Mouse (Mus musculus) retina, postnatal 7 days (tissue): ENCODE results near the gene Rab25.

Source experiments
- DNase-seq: peaks from one replicate; pipeline ENCODE4 v3.0.0-alpha.2; 2012; ENCODE audit warnings: low read depth, low spot score

Rab25 gene

DNA sequence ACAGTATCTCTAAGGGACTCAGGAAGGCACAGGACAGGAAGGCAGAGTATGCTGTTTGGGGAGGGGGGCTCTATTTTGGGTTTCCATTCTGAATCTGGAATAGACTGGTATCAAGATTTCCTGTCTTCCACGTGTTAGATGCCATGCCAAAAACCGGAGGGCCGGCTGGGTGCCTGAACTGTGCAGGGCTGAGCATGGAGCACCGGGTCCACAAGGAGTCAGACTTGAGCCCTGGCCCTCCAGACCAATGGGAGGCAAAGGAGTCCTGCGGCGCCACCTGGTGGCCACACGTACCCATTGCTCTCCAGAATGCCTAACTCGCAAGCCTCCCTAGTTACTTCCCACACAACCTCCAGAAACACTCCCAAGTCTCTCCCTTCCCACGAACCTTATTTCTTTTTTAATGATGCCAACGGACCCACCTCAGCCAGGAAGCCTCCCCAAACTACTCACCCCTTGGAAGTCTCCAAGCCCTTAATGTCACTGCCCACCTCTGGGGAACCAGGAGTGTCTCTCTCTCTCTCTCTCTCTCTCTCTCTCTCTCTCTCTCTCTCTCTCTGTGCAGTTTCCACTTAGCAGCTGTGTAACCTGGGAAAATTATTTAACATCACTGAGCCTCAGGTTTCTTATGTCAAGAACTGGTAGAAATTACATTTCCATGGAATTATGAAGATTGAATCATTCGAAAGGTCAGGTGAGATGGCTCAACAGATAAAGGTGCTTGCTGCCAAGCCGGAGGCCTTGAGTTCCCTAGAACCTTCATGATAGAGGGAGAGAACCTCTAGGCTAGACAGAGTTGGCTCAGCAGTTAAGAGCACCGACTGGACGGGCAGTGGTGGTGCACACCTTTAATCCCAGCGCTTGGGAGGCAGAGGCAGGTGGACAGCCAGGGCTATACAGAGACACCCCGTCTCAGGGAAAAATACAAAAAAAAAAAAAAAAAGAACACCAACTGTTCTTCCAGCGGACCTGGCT lies 21.7 kb downstream of the Rab25 start:
- DNase-seq, result peak; percentile 82

DNA sequence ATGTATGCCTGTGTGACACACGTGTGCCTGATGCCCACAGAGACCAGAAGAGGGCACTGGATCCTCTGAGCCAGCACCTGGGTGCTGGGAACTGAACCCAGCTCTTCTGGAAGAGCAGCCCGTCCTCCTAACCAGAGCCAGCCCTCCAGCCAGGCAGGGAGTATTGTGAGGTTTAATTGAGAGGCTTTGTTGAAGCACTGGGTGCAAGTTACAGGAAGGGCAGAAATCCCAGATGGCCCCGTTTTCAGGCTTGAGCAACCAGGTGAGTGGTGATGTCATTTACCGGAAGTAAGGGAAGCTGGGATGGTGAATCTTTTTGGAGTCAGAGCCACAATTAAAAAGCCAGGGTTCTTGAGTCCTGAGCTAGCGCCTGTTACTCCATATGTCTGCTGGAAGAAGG lies 23.1 kb downstream of the Rab25 start:
- DNase-seq, result no peak

DNA sequence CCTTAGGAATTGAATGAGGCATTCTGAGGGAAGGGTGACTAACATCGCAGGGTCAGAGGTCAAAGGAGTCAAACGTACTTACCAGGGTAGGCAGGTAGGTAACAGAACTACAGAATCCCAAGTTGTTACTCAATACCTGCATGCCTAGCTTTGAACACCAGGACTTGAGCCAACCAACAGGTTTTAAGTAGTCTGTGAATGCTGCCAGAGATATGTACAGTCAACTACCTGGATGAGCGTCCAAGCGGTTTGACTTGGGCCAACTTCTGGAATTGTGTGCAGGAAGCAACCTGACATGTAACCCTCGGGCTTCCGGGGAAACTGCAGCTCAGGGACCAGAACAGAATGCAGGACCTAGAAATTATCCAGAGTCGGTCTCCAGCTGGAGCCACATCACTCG lies 25.1 kb downstream of the Rab25 start:
- DNase-seq, result no peak

DNA sequence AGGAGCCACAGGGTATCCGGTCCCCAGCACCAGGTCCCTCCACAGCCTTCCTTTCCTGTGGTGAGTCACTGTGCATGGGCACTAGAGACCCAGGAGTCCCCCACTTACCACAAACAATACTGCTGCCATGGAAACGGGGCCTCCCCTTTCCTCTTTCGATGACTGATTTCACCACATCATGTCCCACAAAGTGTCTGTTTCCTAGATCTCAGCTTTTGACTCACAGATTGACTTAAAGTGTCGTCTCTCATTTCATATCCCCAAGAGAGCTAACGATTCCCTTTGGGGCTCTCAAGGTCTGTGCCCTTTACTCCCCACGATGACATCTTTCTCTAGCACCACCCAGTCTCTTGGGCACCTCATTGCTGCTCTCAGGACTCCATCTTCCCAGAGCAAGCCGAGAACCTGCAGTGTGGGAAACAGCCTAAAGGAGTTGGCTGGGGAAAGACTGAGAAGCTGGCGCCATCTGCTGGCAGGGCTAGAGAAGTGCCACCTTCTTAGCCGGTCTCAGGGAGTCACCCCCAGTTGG lies 26.2 kb downstream of the Rab25 start:
- no peak for DNase-seq

DNA sequence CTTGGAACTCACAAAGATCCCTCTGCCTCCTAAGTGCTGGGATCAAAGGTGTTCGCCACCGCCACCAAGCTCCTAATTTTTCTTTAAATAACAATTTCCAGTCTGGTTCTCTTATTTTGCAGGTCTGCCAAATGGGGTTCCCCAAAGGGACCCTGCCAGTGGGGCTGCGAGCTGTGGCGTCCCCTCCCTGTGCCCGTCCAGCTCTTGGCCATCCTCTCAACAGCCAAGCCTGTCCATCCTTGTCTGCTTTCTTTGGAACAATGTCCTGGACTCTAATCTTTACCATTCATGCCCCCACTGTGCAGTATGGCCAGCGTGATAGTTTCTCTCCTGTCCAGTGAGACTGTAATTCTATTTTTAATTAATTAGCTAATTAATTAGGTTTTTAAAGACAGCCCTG lies 26.9 kb downstream of the Rab25 start:
- no peak for DNase-seq

DNA sequence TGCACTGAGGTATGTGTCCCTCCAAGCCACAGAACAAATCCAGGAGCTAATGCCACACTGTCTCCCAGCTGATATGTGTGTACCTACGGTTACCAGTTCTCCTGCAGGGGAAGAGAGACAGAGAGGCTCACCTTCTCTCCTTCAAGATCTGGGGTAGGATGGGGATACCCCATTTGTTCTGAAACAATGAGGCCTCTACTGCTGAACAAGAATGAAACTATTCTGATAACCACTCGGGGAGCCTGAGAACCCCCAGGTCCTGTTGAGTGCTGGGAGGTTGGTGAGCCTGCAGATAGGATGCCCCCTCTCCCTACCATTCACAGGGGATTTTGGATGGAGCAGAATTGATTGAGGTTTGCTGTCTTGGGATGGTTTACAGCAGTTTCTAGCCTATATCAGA lies 28.0 kb downstream of the Rab25 start:
- no peak for DNase-seq

DNA sequence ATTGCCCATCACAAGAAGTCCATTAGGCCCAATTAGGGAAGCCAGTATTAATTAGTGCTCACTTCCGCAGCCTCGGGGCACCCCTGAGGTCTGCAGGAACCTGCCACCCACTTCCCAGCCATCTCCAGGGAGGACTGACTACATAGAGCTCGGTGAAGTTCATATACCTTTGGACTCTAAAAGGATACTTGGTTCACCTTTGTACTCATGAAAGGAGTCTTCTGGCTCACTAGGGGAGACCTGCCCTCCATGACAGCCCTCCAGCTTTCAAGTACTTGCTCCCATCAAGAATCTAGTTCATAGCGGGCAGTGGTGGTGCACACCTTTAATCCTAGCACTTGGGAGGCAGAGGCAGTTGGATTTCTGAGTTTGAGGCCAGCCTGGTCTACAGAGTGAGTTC lies 29.7 kb downstream of the Rab25 start:
- DNase-seq, result no peak

DNA sequence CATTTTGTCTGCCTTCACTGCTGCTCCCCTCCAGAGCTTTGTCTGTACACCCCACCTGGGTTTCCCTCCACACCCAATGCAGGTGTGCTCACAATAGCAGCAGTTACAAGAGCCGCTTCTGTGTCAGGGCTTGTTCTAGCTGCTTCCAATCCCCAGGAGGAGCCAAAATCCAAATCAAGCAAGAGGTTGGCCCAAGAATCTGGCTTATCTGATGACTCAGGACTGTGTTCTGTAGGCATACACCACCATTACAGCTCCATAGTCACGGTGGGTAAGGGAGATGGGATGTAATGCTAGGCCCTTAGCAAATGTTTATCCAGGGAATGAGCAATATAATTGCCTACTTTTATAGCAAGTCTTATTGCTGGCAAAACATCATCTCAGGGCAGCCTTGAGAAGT lies 31.7 kb downstream of the Rab25 start:
- DNase-seq, result no peak

DNA sequence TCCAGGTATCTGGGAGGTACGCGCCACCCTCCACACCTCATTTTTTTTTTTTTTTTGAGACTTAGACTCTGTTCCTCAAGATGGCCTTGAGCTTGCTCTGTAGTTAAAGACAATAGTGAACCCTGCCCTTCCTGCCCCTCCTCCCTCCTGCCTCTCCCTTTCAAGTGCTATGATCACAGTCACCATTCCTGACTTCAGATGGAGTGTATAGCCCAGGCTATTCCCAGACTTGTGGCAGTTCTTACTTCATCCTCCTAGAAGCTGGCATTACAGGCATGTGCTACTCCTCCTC lies 33.1 kb downstream of the Rab25 start:
- DNase-seq, result no peak

DNA sequence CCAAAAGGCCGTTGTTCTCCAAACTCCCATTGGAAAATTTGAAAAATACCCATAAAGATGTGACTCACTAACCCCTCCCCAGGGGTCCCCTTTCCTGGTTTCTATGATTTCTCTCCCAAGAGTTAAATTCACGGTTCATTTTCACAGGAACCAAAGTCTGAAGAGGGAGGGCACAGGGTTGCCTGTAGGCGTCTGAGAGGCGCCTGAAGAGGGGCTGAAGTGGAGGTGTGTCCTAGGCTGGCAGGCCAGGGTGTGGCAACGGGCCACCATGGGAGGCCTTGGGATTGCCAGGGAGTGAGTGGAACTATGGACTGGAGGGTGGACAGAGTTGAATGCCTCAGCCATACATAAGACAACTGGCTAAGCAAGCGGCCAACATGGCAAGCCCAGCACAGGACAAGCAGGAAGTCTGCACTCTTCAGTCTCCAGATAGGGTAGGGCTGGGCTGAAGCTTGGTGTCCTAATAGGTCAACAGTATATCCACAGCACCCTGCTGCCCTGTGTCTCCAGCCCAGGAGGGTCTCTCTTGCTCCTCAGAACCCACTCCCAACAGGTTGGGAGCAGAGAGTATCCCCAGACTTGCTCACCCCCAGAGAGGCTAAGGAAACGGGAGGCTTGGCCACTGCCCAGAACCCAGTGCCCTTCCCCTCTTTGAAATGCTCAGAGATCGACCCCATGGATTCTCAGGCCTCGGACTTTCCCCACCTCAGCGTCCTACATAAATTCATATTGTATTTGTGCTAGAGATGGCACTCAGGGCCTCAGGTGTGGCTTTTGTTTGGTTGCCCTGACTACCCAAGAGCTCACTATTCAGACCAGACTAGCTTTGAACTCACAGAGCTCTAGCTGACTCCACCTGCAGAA lies 33.6 kb downstream of the Rab25 start:
- DNase-seq, result no peak

DNA sequence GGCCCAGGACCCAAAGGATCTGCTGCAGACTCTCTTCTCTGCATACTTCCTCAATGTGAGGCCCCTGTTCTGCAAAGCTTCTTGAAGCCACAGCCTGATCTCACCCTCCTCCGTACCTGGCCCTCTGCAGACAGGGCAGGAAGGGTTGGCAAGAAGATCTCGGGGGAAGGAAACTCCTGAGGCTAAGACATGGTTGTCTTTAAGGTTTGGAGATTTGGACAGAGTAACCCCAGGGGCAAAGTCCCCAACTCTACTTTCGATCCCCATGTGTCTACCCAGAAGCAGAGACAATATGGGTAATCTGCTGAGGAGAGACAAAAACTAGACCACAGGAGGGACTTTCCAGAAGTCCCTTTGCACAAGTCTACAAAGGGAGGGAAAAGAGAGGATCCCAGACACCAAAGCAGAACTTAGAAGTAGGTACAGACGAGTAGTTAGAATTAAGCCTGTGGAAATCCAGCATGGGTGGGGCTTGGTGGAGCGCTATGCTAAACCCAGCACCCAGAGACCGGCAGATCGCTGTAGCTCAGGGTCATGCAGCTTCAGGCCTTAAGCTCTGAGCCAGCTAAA lies 34.5 kb downstream of the Rab25 start:
- no peak for DNase-seq

DNA sequence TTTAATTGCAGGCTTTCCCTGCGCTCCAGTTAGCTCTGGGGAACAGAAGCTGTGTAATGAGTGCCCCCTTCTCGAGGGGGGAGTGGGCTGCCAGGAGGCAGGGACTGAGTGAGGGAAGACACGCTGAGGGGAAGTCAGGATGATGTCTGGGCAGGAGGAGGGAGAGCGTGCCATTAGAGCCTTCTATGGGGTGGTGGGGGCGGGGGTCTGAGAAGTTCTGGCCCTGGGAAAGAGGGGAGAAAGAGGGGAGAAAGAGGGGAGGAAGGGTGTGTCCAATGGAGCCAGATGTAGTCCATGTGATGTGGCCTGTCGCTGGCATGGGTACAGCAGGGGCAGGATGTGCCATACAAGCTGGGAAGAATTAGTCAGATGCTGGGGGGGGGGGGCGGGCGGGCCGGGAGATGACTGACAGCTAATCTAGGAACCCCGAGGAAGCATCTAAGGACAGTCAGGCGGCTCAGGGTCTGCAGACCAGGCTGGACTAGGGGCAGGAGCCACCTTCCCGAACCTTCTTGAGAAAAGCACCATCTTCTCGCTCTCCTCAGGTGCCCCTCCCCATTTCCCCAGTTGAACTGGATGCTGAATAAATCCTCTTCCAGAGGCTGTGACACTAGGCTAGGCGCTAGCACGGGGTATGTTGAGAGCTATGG lies 35.1 kb downstream of the Rab25 start:
- DNase-seq, result no peak

DNA sequence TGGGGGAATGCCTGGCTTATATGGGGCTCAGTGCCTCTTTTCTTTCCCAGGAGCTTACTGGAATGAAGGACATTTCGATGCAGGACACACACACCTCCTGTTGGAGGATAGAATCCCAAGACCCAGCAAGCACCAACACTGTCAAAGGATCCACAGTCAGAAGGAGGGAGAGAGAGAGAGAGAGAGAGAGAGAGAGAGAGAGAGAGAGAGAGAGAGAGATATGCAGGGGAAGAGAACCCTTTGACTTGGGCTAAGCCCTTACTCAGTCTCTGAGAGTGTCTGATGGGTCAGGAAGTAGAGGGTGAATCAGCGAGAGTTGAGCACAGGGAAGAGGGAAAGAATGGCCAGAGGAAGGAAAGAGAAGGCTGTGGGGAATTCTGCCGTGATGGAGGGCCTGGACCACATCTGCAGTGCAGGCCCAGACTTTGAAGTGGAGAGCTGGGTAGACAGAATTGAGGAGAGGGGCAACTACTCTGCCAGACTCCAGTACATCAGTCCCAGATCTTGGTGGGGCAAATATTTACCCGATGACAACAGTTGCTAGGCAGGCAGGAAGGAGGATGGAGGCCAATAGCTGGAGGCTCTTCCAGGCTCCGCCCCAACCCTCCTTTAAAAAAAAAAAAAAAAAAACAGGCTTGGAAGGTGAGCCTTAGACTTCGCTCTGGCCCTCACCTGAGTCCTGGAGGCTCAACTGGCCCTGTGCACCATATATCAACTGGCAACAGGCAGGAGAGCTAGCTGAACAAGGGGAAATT lies 35.8 kb downstream of the Rab25 start:
- no peak for DNase-seq

DNA sequence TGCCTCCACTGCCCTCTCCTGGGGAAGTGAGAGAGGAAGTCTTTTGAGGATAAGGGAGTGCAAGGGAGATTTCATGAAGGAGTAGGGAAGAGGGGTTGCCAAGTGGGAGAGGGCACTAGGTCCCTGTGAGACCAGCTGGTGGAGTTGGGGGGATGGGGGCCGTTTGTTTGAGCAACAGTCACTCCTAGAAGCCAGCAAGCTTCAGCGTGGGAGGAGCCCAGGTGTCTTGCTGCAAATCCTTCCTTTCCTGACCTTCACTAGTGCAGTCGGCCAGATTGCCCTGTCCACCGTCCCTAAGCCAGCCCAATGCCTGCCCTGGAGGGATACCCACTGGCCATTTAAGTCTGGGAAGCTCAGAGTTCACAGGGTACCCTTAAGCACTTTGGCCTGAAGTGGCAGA lies 36.5 kb downstream of the Rab25 start:
- no peak for DNase-seq

DNA sequence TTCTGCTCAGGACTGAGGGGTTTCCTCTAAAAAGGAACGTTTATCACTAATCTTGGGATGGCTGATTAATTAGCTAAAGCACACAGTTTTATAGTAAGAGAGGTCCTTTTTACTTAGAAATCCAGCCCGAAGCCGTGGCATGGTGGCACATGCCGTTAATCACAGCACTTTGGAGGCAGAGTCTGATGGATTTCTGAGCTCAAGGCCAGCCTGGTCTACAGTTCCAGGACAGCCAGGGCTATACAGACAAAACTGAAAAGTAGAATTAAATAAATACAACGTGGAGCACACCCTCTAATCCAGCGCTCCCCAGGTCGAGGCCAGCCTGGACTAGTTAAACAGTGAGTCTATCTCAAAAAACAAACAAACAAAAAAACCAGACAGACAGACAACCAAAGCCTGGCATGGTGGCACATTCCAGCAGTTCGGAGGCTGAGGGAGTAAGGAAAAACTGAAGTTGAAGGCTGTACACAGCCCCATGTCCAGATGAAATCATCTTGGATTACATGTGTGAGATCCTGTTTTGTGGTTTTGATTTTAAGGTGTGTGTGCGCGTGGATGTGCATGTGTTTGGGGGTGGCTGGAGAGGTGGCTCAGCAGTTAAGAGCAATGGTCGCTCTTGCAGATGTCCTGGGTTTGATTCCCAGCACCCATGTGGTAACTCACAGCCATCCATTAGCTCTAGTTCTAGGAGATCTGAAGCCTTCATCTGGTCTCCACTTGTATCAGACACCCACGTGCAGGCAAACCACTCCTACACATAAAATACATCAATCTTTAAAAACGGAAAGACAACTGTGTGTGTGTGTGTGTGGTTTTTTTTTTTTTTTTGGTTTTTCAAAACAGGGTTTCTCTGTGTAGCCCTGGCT lies 37.4 kb downstream of the Rab25 start:
- no peak for DNase-seq

DNA sequence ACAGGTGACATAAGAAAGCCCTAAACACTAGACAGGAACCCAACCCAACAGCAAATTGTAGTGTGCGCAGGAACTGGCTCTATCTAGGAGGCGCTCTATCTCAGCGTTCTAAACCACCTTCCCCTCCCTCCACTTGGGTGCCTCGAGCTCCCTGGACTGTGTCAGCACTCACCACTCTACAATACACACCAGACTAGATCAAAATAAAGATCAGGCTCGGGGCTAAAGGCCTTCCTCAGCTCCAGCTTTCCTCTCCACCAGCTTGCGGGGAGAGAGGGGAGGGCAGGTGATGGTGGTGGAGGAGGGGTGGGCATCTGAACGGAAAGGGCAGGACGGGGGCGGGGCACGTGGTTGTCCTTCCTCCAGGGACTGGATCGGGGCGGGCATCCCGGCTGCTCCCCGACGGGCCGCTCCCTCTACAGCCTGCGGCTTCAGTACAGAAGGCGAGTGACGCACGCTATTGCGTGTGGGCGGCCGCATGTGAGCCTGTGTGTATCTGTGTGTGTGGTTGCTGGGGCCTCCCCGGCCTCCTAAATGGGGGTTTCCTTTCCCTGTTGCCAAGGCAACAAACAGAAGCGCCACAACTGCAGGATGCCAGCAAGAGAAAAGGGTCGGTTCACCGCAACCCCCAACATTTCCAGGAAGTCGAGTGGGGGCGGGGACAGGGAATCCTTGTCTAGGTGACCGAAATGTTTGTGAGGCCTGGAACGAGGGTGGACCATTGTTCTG lies 38.2 kb downstream of the Rab25 start, which contains the start of gene Lmna:
Gene Lmna (minus strand): TSS at position 265 of the 729 bp plus-strand sequence.
- peak; percentile 62 for DNase-seq

DNA sequence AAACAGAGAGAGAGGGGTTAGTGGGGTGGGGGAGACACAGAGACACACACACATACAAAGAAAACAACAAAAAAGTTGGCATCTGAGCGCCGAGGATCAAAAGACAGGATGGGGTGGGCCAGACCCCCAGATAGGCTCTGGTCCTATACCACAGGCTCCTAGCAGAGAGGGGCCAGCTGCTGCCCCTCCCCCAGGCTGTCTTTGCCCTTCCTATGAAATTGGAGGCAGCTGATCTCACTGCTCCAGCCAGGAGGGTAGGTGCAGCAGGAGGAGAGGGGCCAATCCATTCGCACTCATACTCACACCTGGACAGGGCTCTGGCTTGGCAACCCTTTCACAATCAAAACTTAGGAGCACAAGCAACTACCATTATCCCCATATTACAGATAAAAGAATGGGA lies 38.9 kb downstream of the Rab25 start:
- DNase-seq, result no peak

DNA sequence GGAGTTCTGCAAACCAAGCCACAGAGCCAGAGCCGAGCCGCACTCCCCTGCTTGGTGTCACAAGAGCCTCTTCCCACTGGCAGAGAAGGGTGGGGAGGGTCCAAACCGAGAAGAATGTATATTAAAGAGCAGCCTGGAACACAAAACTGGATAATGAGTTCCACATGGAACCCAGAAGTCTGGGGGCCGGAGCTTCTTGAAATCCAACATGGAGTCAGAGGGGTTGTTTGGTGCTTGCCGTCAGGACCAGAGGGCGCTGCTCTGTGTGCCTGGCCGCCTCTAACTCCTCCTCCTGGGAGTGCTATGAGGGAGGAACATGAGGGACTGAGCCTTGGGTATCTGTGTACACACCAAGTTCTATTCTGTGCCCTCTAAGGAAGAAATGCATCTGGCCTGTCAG lies 42.3 kb downstream of the Rab25 start:
- DNase-seq, result no peak

DNA sequence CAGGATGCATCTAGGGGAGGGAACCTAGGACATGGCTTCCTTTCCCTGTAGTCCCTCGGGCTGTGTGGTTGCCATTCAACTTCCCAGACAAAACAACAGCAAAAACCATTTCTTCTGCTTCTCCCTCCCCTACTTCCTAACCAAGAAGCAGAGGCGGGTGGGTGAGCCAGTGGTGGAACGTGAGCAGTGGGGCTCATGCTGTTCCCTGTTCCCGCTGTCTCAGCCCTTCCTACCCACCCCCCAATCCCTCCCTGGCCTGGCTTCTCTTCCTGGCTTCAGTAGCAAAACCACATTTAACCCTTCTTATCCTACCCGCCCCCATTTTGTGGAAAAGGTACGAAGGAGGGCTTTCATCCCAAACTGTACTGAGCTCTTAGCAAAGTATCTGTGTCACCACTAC lies 43.0 kb downstream of the Rab25 start:
- no peak for DNase-seq
